Mouse (Mus musculus) myocyte (in vitro differentiated cells): ENCODE results near the gene Etfb.

Source experiments
- E2F4 ChIP-seq: IDR thresholded peaks from one replicate; pipeline ENCODE4 v1.6.1; 2011; ENCODE audit warnings: mild to moderate bottlenecking, control low read depth, moderate library complexity; ENCODE audit not compliant: insufficient read depth
- MAX ChIP-seq: IDR thresholded peaks from one replicate; pipeline ENCODE4 v1.6.1; 2011; ENCODE audit warnings: low read depth, mild to moderate bottlenecking, control low read depth
- MYOG ChIP-seq, 3 experiments: IDR thresholded peaks; one replicate each; pipeline ENCODE4 v1.6.1; 2011; ENCODE audit warnings: control low read depth in 2 of 3, low read depth in 2 of 3, mild to moderate bottlenecking in 2 of 3; ENCODE audit not compliant: insufficient read length in 2 of 3, control insufficient read depth in 1 of 3, insufficient read depth in 1 of 3
- POLR2A ChIP-seq: IDR thresholded peaks from one replicate; pipeline ENCODE4 v1.6.1; 2011; ENCODE audit warnings: low read depth, mild to moderate bottlenecking, control low read depth, moderate library complexity; ENCODE audit not compliant: insufficient read length
- POLR2AphosphoS2 ChIP-seq: IDR thresholded peaks from one replicate; pipeline ENCODE4 v1.6.1; 2011; ENCODE audit warnings: low read depth, control low read depth; ENCODE audit not compliant: insufficient read length
- REST ChIP-seq: IDR thresholded peaks from one replicate; pipeline ENCODE4 v1.6.1; 2011; ENCODE audit warnings: mild to moderate bottlenecking, control low read depth, moderate library complexity; ENCODE audit not compliant: insufficient read depth, insufficient read length
- TCF12 ChIP-seq: IDR thresholded peaks from one replicate; pipeline ENCODE4 v1.6.1; 2011; ENCODE audit warnings: mild to moderate bottlenecking, control low read depth; ENCODE audit not compliant: poor library complexity, insufficient read depth, severe bottlenecking
- TCF3 ChIP-seq: IDR thresholded peaks from one replicate; pipeline ENCODE4 v1.6.1; 2011; ENCODE audit warnings: low read depth, control low read depth; ENCODE audit not compliant: insufficient read length
- USF1 ChIP-seq: IDR thresholded peaks from one replicate; pipeline ENCODE4 v1.6.1; 2011; ENCODE audit warnings: low read depth, mild to moderate bottlenecking, control low read depth, moderate library complexity

DNA sequence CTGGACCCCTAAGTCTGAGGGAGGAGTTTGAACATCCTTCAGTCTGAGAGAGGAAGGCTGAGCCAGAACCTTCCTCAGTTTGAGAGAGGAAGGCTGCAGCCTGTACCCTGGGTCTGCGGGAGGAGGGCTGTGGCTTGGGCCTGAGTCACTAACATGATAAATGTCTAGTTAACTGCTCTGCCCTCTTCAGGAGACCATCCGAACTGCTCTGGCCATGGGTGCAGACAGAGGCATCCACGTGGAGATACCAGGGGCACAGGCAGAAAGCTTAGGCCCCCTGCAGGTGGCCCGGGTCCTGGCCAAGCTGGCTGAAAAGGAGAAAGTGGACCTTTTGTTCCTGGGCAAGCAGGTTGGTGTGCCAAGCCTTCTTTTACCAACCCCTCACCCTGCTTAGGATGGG is 8.7 kb downstream of the Etfb start:
- TF ChIP-seq POLR2A (no peak), REST (no peak), USF1 (no peak), TCF3 (no peak), TCF12 (no peak), POLR2AphosphoS2 (no peak), E2F4 (no peak), MAX (no peak), MYOG (IDR thresholded peaks at IDR 0.05; ENCODE audit: control insufficient read depth in 1 of 3, insufficient read depth in 1 of 3, insufficient read length in 2 of 3, low read depth in 2 of 3) (no peak)
